Mouse (Mus musculus) adrenal gland, adult (tissue): ENCODE measurements at regions not wholly inside any gene's neighbourhood (a gene's known extent, or its start where the extent isn't known, plus 50 kb on each side); places are given as distances from the start of the nearest gene placed in this dataset.

Experiments
- DNase-seq, 2 experiments: peaks; one replicate each; pipeline ENCODE4 v3.0.0; 2022 to 2023; ENCODE audit warnings: low spot score in 1 of 2; ENCODE audit not compliant: inconsistent age in 2 of 2

GRCm38 (mm10) chr11:111155023-111155422 lies 89.1 kb downstream of the Kcnj2 start:
- no peak for DNase-seq

DNA sequence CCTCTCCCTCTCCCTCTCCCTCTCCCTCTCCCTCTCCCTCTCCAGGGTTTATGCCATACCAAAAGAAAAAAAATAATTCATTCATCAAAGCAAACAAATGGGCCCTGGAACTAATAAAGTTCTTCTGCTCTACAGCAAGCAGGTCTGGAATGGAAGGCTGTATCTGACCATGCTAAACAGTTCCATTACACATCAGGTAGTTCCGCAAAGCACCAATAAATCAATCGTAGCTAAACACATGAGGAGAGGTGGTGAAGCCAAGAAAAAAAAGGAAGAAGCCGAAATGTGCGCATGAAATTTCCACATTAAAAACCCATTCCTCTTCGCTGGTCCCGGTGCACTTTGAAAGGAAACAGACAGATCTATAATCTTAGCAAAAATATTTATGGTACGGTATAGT lies 89.8 kb downstream of the Kcnj2 start:
- no peak for DNase-seq

GRCm38 (mm10) chr11:111159299-111159698 lies 93.3 kb downstream of the Kcnj2 start:
- DNase-seq: no peak

GRCm38 (mm10) chr11:111164907-111165306 lies 98.9 kb downstream of the Kcnj2 start:
- no peak for DNase-seq

DNA sequence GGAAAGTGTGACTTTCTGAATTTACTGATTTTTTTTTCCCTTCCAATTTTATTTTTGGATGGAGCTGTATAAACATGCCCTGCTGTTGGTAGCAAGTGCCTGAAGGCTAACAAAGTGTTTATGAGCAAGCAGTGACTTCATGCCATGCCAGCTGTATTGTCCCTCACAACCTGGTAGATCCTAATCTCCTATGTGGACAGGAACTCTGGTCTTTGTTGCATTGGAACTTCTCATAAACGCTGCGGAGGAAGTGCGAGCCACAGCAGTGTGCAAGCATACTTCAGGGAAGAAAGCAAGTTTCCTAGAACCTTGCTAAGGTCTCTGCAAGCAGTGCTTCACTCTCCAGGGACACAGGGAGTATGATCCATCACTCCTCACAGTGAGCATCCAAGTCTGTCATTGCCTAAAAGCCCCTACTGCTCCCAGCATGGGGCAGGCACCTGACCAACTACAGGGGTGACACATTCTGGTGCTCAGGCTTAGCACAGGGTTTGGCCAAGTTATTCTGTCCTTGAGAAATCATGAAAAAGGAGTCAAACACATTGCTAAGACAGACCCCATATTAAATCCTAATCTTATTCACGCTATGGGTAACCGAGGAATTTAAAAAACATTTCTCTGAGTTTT lies 104.3 kb downstream of the Kcnj2 start:
- no peak for DNase-seq

- DNase-seq: no peak
Measured at GRCm38 (mm10) chr11:111173525-111173924, 107.6 kb downstream of the Kcnj2 start.

DNA sequence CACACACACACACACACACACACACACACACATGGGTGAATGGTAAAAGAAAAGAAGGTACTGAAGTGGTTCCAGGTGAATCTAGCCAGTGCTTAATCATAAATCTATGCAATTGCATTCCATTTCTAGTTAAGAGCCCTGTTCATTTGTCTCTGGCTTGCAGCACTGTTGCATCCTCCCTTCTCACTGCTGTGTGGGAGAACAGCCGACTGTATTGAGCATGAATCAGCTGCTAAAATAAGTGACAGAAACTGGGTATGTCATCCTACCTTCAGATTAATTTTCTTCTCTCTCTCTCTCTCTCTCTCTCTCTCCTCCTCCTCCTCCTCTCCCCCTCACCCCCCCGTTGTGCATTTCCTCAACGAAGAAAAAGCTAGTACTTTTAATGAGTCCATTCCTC lies 109.6 kb downstream of the Kcnj2 start:
- DNase-seq: no peak

GRCm38 (mm10) chr11:111177516-111177915 lies 111.6 kb downstream of the Kcnj2 start:
- DNase-seq: no peak

GRCm38 (mm10) chr11:111197422-111197821 lies 131.5 kb downstream of the Kcnj2 start:
- DNase-seq: no peak

DNA sequence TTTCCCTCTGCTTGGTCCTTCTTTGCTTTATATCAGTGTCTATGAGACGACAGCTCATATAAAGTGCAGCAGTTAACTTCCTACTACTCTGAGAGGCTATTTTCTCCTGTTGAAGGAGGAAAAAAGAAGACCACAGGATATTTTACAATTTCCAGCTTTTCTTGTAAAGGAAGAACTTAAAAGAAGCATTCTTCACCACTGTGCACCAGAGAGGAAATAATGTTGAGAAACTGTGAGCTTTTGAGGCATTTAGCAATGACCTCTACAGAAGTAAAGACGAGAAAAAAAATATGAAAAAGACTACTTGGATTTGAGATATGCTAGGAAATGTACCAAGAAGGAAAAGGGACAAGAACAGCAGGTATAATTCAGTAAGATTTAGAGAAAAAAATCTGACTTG lies 134.5 kb downstream of the Kcnj2 start:
- DNase-seq: no peak

DNA sequence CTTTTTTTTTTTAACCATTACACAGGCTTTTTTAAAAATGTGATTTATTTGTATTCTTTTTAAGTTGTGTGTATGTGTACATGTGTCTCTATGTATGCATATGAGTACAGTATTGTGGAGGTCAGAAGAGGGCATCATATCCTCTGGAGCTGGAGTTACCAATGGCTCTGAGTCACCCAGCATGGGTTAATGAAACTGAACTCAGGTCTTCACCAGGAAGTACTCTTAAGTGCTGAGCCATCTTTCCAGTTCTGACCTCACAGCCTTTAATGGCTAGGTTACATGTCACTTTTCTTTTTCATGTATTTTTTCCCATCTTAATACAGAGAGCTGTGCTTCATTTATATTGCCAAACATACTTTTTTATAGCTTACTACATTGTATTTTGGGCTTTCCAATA lies 136.8 kb downstream of the Kcnj2 start:
- DNase-seq: no peak

GRCm38 (mm10) chr11:111210565-111210964 lies 144.6 kb downstream of the Kcnj2 start:
- peak in 1 of 2 experiments; percentile 35 for DNase-seq

GRCm38 (mm10) chr11:111212038-111212701 lies 146.2 kb downstream of the Kcnj2 start:
- peak; percentile 46 to 74 for DNase-seq

GRCm38 (mm10) chr11:111212702-111213328 lies 146.9 kb downstream of the Kcnj2 start:
- DNase-seq: peak; percentile 15 to 70

GRCm38 (mm10) chr11:111215006-111215405 lies 149.0 kb downstream of the Kcnj2 start:
- peak in 1 of 2 experiments; percentile 52 for DNase-seq

DNA sequence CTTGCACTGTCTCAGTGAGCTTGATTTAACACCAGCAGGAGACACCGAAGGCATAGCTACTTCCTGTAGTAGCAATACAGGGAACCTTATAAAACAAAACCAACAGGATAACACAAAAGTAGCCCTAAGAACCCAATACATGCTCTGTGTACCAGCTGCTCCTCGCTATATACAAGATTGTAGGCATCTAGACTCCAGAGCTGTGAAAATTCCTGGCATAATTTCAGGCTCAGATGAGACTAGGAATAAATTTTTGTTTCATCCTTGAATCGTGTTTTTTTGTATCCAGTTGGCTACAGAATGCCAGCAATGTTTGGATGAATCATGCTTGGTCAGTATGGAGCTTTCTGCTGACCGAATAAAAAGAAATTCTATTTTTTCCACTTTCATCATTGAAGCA lies 157.9 kb downstream of the Kcnj2 start:
- peak in 1 of 2 experiments; percentile 64 for DNase-seq

DNA sequence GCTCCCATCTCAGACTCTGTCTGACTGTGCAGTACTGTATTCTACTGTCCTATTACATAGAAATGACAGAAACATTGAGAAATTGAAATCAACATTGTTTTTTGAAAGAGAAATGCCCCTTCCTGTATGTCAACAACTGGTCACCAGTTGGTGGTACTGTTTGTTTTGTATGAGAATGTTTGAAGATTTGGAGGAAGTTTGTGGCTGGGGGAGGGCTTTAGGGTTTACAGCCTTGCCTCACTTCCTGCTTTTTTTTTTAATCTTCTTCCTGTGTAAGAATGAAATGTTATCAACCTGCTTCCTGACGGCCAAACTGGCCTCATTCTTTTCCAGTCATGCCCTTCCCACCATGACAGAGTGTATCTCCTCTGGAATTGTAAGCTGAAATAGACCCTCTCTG lies 161.3 kb downstream of the Kcnj2 start:
- DNase-seq: no peak

GRCm38 (mm10) chr11:111236741-111237140 lies 170.8 kb downstream of the Kcnj2 start:
- DNase-seq: peak; percentile 59 to 81

DNA sequence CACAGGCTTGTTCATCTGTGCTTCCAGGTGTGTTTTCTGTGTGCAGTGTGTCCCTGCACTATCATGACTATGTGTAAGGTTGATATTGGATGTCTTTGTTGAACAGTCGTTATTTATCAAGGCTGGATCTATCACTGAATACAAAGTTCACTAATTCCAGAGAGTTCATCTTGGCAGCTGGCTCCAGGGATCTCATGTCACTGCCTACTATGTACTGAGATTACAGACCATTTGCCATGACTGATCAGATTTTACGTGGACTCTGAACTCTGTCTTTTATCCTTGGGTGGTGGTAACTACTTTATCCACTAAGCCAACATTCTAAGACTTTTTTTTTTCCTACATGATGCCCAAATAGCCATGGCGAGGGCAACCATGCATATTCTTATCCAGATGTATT lies 173.8 kb downstream of the Kcnj2 start:
- no peak for DNase-seq

- DNase-seq: no peak
Measured at GRCm38 (mm10) chr11:111252226-111252625, 186.3 kb downstream of the Kcnj2 start.

DNA sequence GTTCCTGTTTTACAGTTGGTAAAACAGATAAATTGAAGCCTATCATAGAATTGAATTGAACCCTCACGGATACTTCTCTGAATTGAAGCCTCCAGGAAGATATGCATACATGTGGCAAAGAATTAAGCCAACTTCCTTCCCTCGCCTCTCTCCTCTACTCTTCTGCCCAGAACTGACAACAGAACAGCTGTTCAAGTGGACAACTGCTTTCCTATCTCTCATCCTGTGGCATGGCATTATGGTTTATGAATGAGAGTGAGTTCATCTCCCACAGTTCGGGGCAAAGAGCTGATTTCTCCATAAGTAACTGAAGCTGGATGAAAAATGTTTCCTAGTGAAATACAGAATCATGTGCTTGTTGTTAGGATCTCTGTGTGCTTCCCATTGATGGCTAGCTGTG lies 190.6 kb downstream of the Kcnj2 start:
- DNase-seq: no peak

DNA sequence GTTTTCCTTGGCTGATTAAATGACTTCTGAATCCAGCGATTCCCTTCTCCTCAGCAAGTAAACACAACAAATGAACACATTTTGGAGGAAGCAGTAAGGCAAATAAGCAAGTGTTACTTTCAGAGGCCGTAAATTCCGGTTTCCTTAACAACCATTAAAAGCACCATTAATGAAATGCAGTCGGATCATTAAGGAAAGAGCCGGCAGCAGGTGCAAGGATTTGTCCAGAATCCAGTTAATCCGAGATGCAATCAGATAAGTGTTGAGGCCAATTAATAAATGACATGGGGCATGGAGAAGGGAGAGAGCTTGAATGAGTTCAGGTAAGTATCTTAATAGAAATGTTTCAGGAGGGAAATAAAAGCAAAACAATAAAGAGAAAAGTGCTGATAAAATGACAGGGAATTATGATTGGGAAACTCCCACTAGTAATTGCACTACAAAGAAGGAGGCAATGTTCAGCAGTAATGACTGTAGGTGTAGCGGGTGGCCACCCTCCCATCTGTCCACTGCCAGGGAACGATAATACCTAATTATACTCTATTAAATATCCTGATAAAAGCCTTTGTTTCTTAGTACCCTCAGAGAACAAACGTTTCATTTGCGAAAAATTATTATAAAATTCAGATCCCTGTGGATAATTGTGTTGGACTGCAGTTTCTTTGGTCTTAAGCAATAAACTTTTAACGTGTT lies 194.9 kb downstream of the Kcnj2 start:
- DNase-seq: no peak
